Mouse (Mus musculus): ENCODE results near the gene Pigl.
A peak's percentile ranks its signal among the peaks of the same experiment; 100 is the strongest.
"Not testable (repeated sequence)": the region's sequence is repeated elsewhere in the genome, so short reads cannot be mapped to it uniquely, and the experiment has no call there.

The Pigl gene

DNA sequence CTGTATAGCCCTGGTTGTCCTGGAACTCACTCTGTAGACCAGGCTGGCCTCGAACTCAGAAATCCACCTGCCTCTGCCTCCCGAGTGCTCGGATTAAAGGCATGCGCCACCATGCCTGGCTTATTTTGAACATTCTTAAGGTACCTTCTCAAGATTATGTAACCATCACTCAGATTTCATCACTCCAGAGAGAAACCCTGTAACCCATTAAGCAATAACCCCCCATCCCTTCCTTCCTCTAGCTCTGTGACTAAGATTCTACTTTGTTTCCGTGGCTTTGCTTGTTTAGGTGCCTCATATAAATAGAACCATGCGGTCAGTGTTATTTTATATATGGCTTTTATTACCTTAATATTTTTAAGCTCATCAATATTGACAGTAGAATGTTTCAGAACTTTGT, 12.2 kb downstream of the Pigl start:
- no peak for DNase-seq (ENCODE audit: low spot score)

DNA sequence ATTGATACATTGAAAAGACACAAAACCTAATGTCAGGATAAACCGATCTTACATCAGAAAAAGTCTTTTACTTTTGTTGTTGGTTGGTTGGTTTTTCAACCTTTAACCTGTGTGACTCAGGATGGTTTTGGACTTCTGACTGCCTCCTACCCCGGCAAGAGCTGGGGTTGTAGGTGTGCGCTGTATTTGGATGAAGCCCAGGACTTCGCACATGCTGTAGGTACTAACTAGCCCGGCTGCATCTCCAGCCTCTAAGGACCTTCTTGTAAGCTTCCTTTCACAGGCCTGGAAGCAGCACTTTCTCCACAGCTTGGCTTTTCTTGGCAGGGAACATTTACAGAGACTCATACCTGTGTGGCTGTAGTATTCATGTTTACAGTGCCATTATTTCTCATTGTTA, 15.3 kb downstream of the Pigl start:
- no peak for DNase-seq (ENCODE audit: low spot score)

DNA sequence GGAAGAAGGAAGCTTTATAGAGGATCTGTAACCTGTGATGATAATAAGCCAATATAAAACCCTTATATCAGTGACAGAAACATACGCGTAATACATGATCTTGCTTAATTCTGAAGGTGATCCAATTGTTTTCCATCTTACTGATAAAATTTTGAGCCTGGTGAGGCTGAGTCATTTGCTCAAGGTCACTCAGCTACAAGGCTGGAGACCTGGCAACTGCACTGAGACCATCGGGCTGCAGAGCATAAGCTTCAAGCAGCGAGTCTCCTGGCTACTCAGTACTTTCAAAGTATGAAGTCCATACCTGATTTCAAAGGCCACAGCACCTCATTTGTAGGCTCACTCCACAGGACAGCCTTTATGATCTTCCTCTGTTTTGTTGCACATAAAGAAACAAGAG, 17.9 kb downstream of the Pigl start:
- no peak for DNase-seq (ENCODE audit: low spot score)

DNA sequence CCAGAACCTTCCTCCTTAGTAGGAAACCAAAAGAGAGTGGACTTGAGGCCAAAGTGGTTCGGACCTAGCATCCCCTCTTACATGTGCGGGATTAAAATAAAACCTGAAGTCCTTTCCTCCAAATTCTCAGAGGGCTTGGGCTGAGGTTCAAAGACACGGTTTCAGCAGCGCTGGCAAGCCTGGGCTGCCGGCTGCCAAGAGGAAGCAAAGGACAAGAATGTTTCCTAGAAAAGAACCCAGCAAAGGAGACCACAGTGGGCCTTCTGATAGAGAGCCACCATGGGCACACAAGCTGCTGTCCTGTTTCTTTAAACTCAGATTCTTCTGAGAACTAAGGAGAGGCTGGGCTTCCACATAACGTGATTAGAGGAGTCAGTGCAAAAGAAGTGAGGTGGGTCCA, 20.7 kb downstream of the Pigl start:
- no peak for DNase-seq (ENCODE audit: low spot score)

DNA sequence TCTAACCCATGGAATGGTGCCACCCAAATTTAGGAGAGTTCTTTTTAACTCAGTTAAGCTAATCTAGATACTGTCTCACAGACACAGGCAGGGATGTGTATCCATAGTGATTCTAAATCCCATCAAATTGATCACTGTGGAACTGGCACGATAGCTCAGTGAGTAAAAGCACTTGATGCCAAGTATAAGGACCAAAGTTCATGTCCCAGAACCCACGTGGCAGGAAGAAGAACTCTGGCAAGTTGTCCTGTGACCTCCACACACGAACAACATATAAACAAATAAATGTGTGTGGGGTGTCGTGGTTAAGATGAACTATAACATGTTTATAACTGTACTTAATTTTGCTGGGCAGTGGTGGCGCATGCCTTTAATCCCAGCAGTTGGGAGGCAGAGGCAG, 21.3 kb downstream of the Pigl start:
- no peak for DNase-seq (ENCODE audit: low spot score)

DNA sequence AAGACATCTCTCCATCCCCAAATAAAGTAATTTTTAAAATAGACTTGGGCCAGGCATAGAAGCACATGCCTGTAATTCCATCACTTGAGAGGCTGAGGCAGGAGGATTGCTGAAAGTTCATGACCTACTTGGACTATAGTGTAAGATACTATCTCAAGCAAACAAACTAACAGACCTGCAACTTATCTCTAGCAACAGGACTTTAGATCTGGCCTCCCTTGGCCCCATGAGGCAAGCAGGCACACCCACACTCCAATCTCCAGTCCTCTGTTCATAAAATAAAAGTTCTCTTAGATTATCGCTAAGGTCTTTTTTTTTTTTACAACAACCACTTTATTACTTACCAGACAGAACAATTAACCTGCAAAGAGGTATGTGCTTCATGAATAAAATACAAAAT, 28.7 kb downstream of the Pigl start:
- DNase-seq (ENCODE audit: low spot score), result no peak

DNA sequence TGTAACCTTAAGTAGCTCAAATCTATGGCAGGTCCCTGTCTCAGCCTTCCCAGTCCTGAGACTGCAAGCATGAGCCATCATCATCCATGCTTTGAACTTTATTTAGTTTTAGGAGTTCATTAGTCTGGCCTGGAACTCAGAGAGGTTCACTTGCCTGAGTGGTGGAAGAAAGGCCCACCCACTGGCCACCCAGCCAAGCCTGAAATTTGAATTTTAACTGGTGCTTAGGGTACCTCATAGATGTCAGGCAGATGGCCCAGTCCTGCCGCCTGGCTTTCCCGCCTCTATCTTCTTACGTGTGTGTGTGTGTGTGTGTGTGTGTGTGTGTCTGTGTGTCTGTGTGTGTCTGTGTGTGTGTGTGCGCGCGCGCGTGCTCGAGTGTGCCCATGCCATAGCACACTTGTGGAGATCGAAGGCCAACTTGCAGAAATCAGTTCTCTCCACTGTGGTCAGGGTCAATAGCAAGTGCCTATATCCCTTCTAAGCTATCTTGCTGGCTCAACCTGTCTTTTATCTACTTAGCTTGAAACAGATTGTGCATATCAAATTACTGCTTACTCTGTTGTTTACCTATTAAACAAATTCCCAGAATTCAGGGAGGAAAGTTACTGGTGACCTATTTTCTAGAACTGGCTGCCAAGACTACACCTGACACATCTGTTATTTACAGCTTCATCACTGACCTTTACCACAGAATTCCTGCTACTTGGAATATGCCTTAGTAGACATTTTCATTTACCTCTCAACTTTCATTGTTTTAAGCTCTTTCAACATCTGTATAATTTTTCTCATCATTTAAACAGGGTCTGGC, 29.5 kb downstream of the Pigl start:
- no peak for DNase-seq (ENCODE audit: low spot score)

DNA sequence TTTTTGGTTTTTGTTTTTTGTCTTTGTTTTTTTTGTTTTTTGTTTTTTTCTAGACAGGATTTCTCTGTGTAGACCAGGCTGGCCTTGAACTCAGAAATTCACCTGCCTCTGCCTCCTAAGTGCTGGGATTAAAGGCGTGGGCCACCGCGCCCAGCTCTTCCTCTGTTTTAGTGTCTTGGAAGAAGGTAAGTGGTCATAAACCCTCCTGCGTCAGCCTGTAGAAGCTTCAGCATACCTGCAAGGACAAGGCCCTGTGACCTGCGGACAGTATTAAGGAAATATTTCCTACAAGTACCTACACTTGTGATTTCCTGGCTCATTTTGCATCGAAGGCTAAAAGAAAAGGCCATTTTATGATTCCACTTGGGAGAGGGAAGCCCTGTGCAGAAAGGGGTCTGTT, 35.4 kb downstream of the Pigl start:
- no peak for DNase-seq (ENCODE audit: low spot score)

DNA sequence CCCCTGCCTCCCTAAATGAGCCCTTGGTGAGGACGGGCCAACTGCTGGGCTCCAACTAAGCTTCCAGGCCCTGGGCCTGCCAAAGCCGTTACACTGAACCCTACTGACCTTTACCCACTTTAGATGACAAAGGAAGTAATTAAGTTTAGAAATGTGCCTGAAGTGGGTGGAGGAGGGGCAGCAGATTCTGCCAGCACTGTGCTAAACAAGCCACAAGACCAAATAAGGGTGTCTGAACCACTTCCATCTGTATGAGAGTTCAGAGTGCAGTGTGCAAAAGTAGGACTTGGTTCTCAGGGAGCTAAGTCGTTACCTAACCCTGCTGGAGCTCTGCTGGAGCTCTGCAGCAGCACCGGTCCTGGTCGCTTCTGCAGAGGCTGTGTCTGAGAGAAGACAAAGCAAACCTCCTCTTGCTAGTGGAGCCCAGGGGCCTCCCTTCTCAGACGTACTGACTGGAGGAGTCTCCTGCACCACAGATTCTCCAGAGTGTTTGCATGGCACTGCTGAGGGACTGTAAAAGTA, 36.6 kb downstream of the Pigl start:
- DNase-seq (ENCODE audit: low spot score), result peak; percentile 33

DNA sequence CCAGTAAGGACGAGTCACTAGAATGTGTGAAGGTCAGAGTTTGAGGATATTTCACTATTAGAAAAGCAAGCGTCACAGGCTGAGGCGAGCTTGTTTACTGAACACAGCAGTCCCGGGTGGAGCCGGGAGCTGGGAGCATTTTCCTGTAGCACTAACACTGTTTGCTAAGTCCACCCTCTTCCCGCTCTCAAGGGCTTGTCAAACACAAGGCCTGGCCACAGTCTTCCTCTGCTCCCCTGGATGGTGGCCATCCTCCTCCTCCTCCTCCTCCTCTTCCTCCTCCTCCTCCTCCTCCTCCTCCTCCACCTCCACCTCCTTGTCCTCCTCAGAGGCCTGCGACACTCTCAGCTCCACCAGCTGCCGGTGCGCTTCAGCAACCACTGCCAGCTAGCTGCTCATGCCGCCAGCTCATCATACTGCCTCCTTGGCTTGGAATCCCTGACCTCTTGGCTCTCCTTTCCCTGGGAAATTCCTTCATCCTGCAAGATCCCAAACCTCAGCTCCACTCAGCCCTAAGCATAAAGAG, 37.1 kb downstream of the Pigl start:
- peak; percentile 10 for DNase-seq (ENCODE audit: low spot score)

DNA sequence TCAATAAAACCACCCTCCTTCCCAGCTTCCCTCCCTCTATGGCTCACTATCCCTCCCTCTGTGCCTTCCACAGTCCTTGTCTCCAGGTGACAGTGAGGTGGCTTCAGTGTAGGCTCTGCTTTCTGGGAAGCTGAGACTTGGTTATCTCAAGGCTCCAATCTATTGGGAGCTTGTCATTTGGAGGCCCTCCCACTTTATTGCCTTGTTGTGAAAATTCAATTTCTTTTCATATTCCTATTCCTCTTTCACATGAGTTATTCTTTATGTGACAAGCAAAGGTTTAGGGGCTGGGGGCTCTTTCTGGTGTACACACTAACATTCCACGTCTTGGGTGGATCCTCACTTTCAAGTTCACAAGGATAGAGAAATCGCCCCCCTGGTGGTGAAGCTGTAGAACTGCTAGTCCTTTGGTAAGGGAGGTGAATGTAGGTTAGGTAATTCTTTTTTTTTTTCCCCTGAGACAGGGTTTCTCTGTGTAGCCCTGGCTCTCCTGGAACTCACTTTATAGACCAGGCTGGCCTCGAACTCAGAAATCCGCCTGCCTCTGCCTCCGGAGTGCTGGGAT, 38.0 kb downstream of the Pigl start:
- DNase-seq (ENCODE audit: low spot score), result no peak

DNA sequence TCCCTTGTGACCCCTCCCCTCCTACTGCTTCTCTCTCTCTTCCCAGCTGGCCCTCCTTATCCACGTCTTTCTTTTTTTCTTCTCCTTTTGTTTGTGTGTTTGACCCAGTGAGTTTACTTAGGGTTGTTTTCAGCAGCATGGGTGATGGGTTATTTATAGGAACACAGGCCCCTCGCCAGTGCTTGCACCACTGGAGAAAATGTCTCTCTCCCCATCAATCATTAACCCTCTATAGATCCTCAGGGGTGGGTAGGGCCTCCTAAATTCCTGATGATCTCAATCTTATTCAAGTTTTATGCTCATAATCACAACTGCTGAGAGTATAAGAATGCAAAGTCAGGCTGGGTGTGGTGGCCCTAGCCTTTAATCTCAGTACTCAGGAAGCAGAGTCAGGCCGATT, 38.9 kb downstream of the Pigl start:
- DNase-seq (ENCODE audit: low spot score), result no peak

DNA sequence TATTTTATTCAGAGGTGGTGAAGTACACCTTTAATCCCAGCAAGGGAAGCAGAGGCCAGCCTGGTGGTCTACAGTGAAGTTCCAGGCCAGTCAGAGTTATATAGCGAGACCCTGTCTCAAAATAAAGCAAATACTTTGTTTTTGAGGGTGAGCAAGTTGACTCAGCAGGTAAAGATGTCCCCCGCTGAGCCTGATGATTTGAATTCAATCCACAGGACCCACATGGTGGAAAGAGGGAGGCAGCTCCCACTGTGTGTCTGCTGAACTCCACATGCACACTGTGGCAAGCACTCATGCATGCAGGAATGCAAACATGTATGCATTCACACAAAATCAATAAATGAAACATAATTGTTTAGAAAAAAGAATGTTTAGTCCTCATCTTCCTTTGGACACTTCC, 40.5 kb downstream of the Pigl start:
- no peak for DNase-seq (ENCODE audit: low spot score)

DNA sequence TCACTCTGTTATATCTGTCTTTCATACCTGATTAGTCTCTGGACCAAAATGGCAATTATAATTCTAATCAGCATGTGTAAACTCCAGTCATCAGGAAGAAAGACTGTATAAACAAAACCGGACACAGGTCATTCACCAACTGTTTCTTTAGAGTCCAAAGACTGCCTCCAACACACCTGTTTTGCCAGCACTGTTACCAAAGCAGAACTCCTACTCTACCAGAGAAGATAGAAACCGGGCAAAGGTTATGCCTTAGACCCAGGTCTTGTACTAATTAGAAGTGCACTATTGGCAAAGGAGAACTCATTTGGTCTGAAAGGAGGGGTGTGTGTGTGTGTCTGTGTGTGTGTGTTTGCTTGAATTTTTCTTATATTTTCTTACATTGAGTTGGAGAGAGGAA, 42.3 kb downstream of the Pigl start:
- no peak for DNase-seq (ENCODE audit: low spot score)

DNA sequence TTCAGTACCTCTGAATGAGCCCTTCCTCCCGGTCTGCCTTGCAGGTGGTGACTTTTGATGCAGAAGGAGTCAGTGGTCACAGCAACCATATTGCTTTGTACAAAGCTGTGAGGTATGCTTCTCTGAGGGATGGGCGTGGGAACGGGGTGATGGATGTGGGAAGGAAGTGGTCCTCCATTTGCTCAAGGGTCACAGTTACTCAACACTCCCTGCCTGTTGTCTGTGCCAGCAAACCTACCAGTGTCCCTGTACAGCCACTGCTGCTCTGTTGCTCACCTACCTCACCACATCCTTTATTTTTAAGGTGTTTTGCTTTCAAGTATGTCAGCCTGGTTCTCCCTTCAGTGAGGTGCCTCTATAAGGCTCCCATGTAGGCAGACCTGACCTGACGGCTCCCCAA, 49.4 kb downstream of the Pigl start:
- DNase-seq (ENCODE audit: low spot score), result no peak

DNA sequence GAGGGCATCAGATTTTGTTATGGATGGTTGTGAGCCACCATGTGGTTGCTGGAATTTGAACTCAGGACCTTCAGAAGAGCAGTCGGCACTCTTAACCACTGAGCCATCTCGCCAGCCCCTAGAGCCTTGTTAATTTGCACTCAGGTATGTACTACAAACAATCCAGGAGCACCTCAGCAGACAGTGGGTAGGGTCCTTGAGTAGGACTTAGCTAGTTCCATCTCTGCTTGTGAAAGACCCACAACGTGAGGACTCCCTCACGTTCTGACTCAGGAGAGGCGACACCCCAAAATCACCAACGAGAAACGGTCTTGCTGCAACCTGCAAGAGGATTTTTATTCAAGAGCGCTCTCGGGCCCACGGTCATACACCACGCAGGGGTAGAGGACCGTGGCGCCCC, 50.1 kb downstream of the Pigl start:
- not testable (repeated sequence) for DNase-seq (ENCODE audit: low spot score)

DNA sequence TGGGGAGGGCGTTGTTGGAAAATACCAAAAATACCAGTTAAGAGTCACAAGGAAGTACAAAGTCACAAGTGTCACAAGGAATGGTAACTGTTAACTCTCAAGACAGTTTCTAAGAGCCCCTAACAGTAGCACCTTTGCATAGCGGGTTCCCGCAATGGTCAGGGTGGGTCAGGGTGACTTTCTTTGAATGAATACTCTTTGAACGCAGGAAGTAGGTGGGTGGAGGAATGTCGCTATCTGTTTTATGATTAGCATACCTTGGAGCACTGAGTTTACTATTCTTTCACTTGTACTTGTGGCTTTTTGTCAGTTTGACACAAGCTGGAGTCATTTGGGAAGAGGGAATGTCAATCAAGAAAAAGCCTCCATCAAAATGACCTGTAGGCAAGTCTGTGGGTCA, 50.6 kb downstream of the Pigl start:
- not testable (repeated sequence) for DNase-seq (ENCODE audit: low spot score)

DNA sequence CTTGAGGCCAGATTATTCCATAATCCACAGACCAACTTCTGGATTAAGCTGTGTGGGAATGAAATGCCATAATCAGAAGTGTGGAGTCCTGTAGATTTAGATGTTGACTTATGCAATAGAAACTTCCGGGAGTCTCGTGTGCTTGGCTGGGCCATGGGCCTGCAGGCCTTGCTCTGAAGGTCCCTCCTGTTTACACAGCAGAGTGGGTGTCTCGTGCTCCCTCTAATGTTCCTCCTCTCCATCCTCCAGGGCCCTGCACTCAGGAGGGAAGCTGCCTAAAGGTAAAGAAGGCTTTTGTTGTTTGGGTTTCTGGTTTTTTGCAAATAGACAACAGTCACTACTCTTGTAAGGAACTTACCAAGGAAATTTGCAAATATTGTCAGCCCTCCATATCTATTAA, 51.3 kb downstream of the Pigl start:
- DNase-seq (ENCODE audit: low spot score), result no peak

DNA sequence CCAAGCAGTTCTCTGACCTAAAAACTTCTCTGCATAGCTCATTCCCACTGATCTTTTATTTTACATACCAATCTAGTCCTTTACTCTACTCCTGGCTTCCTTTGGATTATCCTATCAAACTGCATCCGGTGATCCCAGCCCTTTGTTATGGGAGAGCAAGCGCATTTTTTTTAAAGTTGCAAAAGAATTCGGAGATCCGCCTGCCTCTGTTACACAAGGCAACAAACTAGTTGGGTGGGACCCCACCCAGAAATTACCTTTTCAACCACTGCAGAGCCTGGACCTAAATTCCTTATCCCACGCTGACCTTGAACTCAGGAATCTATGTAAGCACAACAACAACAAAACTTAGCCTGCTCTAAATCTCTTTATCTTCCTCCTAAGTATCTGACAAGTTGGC, 52.7 kb downstream of the Pigl start:
- no peak for DNase-seq (ENCODE audit: low spot score)

DNA sequence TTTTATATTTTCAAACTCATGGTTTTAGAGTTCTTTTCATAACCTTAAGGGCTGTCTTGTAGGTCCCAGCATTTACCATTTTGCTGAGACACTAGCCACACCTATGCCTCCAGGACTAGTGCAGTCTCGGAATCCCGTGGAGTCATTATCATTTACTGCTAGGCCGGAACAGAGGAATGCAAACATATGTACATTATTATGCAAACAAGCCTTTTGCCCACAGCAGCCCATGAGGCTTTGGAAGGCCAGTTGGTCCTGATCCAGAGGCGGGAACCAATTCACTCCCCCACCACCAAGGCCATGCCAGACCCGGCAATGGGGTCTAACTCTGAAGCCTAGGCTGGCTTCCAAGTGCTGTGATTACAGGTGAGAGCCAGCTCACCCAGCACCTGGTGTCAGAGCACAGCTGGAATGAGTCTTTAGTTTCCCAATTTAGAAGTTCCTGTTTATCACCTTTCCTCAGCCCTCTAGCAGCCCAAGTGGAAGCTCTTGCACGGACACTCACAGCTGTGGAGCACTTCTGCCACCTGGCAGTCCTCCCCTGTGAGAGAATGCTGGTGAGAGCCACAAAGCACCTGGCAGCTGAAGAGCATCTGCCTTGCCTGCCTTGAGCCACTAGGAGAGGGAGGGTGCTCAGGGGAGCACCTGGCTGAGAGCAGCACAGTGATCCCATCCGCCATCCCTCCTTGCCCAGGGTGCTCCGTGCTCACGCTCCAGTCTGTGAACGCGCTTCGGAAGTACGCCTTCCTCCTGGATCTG, 53.4 kb downstream of the Pigl start:
- no peak for DNase-seq (ENCODE audit: low spot score)

DNA sequence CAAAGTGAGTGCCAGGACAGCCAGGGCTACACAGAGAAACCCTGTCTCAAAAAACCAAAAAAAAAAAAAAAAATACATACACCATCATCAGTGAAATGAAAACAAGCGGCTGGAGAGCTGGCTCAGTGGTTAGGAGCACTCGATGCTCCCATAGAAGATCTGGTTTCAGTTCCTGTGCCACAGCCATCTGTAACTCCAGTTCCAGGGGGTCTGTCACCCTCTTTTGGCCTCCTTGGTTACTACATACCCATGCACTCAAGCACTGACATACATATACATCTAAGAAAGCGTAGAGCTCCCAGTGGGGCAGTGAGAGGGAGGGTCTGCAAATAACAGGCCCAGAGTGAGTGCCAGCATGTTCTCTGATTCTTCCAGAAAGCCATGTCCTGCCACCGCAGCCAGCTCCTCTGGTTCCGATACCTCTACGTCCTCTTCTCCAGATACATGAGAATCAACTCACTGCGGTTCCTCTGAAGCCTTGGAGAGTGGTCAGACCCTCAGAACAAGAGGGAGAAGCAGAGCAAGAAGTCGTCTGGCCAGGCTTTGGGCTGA, 54.3 kb downstream of the Pigl start:
- DNase-seq (ENCODE audit: low spot score), result no peak

DNA sequence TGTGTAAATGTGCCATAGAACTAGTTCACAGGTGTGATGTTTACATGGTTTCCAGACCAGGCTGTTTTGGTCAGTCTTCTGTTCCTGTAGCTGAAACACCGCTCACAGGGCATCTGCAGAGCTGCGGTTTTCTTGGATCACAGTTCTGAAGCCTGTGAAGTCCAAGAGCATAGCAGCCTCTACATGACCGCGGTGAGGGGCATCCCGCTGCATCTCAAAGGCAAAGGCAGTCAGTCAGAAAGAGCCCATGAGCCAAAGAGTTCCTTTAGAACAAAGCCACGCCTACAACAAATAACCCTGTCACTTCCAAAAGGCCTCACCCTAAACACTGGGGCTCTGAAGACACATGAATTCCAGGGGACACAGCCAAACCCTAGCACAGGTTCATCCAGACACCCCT, 55.1 kb downstream of the Pigl start:
- DNase-seq (ENCODE audit: low spot score), result no peak

DNA sequence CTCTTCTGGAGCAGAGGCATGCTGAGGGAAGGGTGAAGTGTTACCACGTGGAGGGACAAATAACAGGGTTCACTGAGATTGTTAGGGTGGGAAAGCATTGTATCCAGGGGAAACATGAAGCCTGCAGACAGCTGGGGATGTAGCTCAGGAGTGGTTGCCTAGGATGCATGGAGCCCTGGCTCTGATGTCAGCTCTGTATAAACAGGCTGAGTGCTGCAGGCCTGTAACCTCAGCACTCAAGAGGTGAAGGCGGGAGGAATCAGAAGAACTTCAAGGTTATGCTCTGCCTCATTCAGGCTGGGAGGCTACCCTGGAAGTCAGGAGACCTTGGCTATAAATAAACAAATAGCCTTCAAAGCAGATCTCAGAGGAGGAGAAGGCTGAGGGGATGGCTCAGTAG, 60.7 kb downstream of the Pigl start:
- no peak for DNase-seq (ENCODE audit: low spot score)
